Mouse (Mus musculus) hindbrain, embryonic 13.5 days (tissue): ENCODE measurements at regions not wholly inside any gene's neighbourhood (a gene's known extent, or its start where the extent isn't known, plus 50 kb on each side); places are given as distances from the start of the nearest gene placed in this dataset.

Experiments used
- ATAC-seq: fragments of 200-750 bp; cut with Nextera tagmentation; 2 replicates; pipeline ENCODE4 v1.8.0; 2017; ENCODE audit warnings: moderate TSS enrichment; ENCODE audit not compliant: low FRiP score
- H3K27ac ChIP-seq: fragments of 300-500 bp; sonication (generic); 2 replicates; pipeline ENCODE4 v1.5.1; 2015; ENCODE audit warnings: inconsistent platforms, mild to moderate bottlenecking, moderate library complexity
- H3K27me3 ChIP-seq: fragments of 300-500 bp; sonication (generic); 2 replicates; pipeline ENCODE4 v1.6.1; 2015; ENCODE audit warnings: mild to moderate bottlenecking, inconsistent platforms
- H3K36me3 ChIP-seq: fragments of 300-500 bp; sonication (generic); 2 replicates; pipeline ENCODE4 v1.6.1; 2015; ENCODE audit warnings: mild to moderate bottlenecking, inconsistent platforms
- H3K4me1 ChIP-seq: fragments of 300-500 bp; sonication (generic); replicated peaks from 2 replicates; pipeline ENCODE4 v1.6.1; 2015; ENCODE audit warnings: inconsistent platforms
- H3K4me2 ChIP-seq: fragments of 300-500 bp; sonication (generic); 2 replicates; pipeline ENCODE4 v1.6.1; 2015; ENCODE audit warnings: inconsistent platforms, mild to moderate bottlenecking, moderate library complexity
- H3K4me3 ChIP-seq: fragments of 300-500 bp; sonication (generic); 2 replicates; pipeline ENCODE4 v1.5.1; 2015; ENCODE audit warnings: mild to moderate bottlenecking, inconsistent platforms
- H3K9ac ChIP-seq: fragments of 300-500 bp; sonication (generic); 2 replicates; pipeline ENCODE4 v1.6.1; 2015; ENCODE audit warnings: mild to moderate bottlenecking, inconsistent platforms
- H3K9me3 ChIP-seq: fragments of 300-500 bp; sonication (generic); 2 replicates; pipeline ENCODE4 v1.6.1; 2016; ENCODE audit warnings: inconsistent platforms
- WGBS: fragments of 180-500 bp; shearing (Covaris S2); methylation state at CpG from one replicate; pipeline ENCODE4 v1.1.7; 2015; 5-methylcytosine and 5-hydroxymethylcytosine counted together

GRCm38 (mm10) chr6:100176914-100177560 is 110.2 kb downstream of the Rybp start:
- Histone ChIP-seq H3K9me3 (no peaks in the 10 kb centered on the region), H3K4me3 (no peak overlapping the region), H3K36me3 (no peaks in the 10 kb centered on the region), H3K27ac (no peak overlapping the region), H3K9ac (no peak overlapping the region), H3K4me2 (no peak overlapping the region), H3K4me1 (no peaks in the 10 kb centered on the region), H3K27me3 (peaks cover 26% of the 10 kb centered on the region)
- no peak for ATAC-seq
- WGBS = 81% methylated on average over 11 of the region's 11 CpGs

DNA sequence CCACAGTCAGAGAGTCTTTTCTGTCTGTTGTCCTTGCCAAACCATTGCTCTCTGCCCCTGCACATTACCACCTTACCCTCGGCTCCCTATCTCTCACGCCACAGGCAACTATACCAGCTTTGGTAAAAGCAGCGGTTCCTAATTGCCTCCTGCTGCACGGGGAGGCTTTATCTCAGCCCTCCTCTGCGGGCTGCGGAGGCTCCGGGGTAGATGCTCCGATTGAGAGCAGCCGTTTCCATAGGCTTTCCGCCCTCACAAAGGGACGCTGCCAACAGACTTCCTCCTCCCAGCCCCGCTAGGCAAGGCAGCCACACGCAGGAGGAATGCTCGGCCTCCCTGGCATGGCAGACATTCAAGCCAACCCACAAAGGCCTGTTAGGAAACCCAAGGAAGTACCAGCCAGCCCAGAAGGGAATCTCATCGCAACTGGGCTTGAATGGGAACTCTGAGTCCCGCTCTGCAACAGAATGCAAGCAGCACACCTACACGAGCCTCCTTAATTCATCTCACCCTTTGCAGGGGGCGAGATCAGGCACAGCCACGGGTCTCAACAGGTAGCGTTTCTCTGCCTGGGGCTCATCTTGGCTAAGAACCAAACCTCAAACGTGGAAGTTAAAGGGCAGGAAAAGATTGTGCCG is 116.5 kb downstream of the Rybp start:
- Histone ChIP-seq H3K4me1 (peaks cover 16% of the 10 kb centered on the region), H3K4me3 (no peak overlapping the region), H3K9me3 (no peaks in the 10 kb centered on the region), H3K27me3 (peaks cover 43% of the 10 kb centered on the region), H3K36me3 (no peaks in the 10 kb centered on the region), H3K9ac (peak overlapping the region; percentile 44), H3K27ac (no peak overlapping the region), H3K4me2 (peak overlapping the region; percentile 37)
- WGBS = 7% methylated on average over 22 of the region's 22 CpGs
- no peak for ATAC-seq

GRCm38 (mm10) chr6:100167321-100167720 is 120.0 kb downstream of the Rybp start:
- ATAC-seq = no peak
- Histone ChIP-seq H3K4me2 (no peak overlapping the region), H3K9ac (no peak overlapping the region), H3K9me3 (no peaks in the 10 kb centered on the region), H3K27me3 (peaks cover 48% of the 10 kb centered on the region), H3K4me1 (peaks cover 37% of the 10 kb centered on the region), H3K4me3 (no peak overlapping the region), H3K27ac (no peak overlapping the region), H3K36me3 (no peaks in the 10 kb centered on the region)
- 46% methylated on average over 5 of the region's 5 CpGs for WGBS

GRCm38 (mm10) chr6:100165746-100166145 is 121.5 kb downstream of the Rybp start:
- Histone ChIP-seq H3K9me3 (no peaks in the 10 kb centered on the region), H3K4me3 (no peak overlapping the region), H3K27ac (no peak overlapping the region), H3K27me3 (peaks cover 46% of the 10 kb centered on the region), H3K9ac (no peak overlapping the region), H3K36me3 (no peaks in the 10 kb centered on the region), H3K4me2 (no peak overlapping the region), H3K4me1 (peaks cover 36% of the 10 kb centered on the region)
- WGBS = 87% methylated on average over 3 of the region's 3 CpGs
- no peak for ATAC-seq

DNA sequence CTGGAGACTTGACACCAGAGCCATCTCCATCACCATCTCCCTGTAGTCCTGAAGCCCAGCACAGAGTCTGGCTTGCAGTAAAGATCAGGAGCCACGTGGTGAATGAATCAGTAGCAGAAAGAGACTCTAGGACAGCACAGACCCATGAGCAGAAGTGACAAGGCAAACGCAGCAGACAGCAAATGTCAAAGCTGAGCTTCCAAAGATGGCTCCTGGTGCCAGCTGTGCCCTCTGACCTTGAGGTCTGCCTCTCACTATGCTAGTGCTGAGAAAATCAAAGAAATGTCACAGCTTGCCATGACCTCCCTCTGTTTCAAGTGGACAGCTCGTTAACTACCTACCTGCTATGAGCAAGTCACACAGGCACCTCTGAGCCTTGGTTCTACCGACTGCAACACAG is 123.1 kb downstream of the Rybp start:
- ATAC-seq = no peak
- H3K9me3 ChIP-seq = no peaks in the 10 kb centered on the region
- no peaks in the 10 kb centered on the region for H3K36me3 ChIP-seq
- no peak overlapping the region for H3K9ac ChIP-seq
- no peak overlapping the region for H3K4me2 ChIP-seq
- WGBS = 35% methylated on average over 4 of the region's 4 CpGs
- no peak overlapping the region for H3K4me3 ChIP-seq
- no peak overlapping the region for H3K27ac ChIP-seq
- peaks cover 43% of the 10 kb centered on the region for H3K27me3 ChIP-seq
- H3K4me1 ChIP-seq = peaks cover 32% of the 10 kb centered on the region

GRCm38 (mm10) chr6:100163814-100164130 is 123.5 kb downstream of the Rybp start:
- Histone ChIP-seq H3K4me1 (peaks cover 35% of the 10 kb centered on the region), H3K9ac (0 out of 2 replicates have a peak overlapping the region, but pooled peaks have one; percentile 24), H3K9me3 (no peaks in the 10 kb centered on the region), H3K27ac (0 out of 2 replicates have a peak overlapping the region, but pooled peaks have one; percentile 40), H3K4me3 (no peak overlapping the region), H3K27me3 (peaks cover 46% of the 10 kb centered on the region), H3K36me3 (no peaks in the 10 kb centered on the region), H3K4me2 (peak overlapping the region; percentile 43; the same call in 1 of the 2 replicates)
- ATAC-seq = no peak
- 40% methylated on average over 5 of the region's 5 CpGs for WGBS

DNA sequence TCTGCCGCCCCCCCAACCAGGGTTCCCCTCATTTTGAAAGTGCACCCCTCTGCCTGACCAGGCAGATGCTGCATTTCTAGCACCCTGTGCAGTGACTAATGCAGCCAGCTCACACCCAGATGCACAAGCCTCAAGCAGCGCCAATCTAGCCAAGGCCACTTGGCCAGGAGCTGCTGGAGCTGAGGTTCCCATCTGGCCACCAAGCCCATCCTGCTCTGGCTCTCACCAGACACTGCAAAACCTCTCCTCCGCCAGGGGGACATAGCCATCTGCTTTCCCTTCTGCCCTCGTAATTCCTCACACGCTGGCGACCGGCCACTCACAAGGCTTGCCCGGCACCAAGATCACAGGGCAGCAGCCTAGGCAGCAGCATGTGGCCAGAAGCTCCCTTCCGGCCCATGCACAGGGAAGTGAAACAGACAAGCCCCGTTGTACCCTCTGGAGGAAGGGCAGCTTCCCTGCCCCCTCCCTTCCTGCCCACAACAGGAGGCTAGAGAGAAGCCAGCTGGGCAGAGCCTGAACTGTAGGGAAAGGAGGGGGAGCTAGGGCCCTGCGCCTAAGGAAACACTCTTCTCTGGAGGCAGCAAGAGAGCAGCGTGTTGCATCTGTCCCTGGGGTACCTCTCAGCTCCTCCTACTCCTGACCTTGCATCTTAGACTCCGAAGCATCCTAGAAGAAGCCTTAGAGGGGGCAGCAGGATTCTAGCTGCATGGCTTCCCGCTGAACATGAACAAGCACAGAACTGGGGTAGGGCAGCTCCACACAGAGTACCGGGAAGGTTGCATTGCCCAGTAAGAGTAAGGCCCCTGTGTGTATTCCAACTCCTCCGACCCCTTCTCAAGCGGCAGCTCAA is 124.1 kb downstream of the Rybp start:
- Histone ChIP-seq H3K9ac (0 out of 2 replicates have a peak overlapping the region, but pooled peaks have one; percentile 24), H3K27me3 (peaks cover 42% of the 10 kb centered on the region), H3K4me2 (peak overlapping the region; percentile 43), H3K36me3 (no peaks in the 10 kb centered on the region), H3K9me3 (no peaks in the 10 kb centered on the region), H3K27ac (peak overlapping the region; percentile 40; the same call in 1 of the 2 replicates), H3K4me1 (peaks cover 36% of the 10 kb centered on the region), H3K4me3 (no peak overlapping the region)
- peak; percentile 88 for ATAC-seq
- 13% methylated on average over 17 of the region's 17 CpGs for WGBS

DNA sequence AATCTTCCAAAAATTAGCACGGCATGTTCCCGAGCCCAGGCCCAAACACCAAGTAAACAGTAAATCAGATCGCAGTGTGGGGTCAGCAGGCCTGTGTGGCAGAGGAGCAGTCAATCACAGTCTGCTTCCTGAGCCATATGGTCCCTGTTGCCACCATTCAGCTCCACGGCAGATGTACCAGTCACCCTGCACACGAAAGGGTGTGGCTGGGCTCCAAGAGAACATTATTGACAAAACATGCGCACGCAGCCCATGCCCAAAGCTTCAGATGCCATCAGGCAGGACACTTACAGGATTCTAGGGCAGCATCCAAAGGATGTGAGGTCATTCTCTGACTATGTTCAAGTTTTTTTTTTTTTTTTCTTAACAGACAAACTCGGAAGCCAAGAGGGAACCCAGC is 126.6 kb downstream of the Rybp start:
- Histone ChIP-seq H3K9ac (no peak overlapping the region), H3K27ac (no peak overlapping the region), H3K36me3 (no peaks in the 10 kb centered on the region), H3K4me2 (no peak overlapping the region), H3K4me1 (peaks cover 53% of the 10 kb centered on the region), H3K9me3 (no peaks in the 10 kb centered on the region), H3K27me3 (peaks cover 40% of the 10 kb centered on the region), H3K4me3 (no peak overlapping the region)
- ATAC-seq = no peak
- WGBS = 45% methylated on average over 8 of the region's 8 CpGs

GRCm38 (mm10) chr6:100159817-100160216 is 127.5 kb downstream of the Rybp start:
- 79% methylated on average over 4 of the region's 4 CpGs for WGBS
- Histone ChIP-seq H3K4me1 (peaks cover 60% of the 10 kb centered on the region), H3K4me3 (no peak overlapping the region), H3K9me3 (no peaks in the 10 kb centered on the region), H3K36me3 (no peaks in the 10 kb centered on the region), H3K27ac (no peak overlapping the region), H3K9ac (no peak overlapping the region), H3K4me2 (no peak overlapping the region), H3K27me3 (peaks cover 48% of the 10 kb centered on the region)
- no peak for ATAC-seq

GRCm38 (mm10) chr6:100159246-100159645 is 128.0 kb downstream of the Rybp start:
- H3K9me3 ChIP-seq = no peaks in the 10 kb centered on the region
- no peaks in the 10 kb centered on the region for H3K36me3 ChIP-seq
- peaks cover 59% of the 10 kb centered on the region for H3K4me1 ChIP-seq
- no peak overlapping the region for H3K27ac ChIP-seq
- no peak overlapping the region for H3K4me3 ChIP-seq
- H3K9ac ChIP-seq = no peak overlapping the region
- WGBS = 23% methylated on average over 1 of the region's 1 CpGs
- H3K27me3 ChIP-seq = peaks cover 49% of the 10 kb centered on the region
- ATAC-seq = no peak
- no peak overlapping the region for H3K4me2 ChIP-seq

DNA sequence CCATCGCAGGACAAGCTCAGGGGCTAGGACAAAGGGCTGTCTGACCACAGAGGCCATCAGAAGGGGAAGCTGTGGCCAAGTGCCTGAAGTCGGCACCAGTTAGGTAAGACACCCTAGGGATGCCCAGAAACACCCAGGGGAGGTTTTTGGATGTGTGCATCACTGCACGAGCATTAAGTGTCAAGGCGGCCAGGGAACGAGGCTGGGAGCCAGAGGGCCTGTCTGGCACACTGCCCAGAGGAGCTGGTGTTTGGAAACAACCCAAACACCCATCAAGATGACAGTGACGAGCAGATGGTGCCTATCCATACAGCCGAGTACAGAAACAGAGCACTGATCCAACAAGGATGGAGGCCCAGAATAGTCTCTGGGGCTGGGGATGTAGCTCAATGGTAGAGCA is 130.0 kb downstream of the Rybp start:
- Histone ChIP-seq H3K9me3 (no peaks in the 10 kb centered on the region), H3K4me1 (peaks cover 39% of the 10 kb centered on the region), H3K36me3 (no peaks in the 10 kb centered on the region), H3K27me3 (peaks cover 44% of the 10 kb centered on the region), H3K4me2 (no peak overlapping the region), H3K4me3 (no peak overlapping the region), H3K9ac (no peak overlapping the region), H3K27ac (no peak overlapping the region)
- ATAC-seq = peak; percentile 52
- WGBS = 26% methylated on average over 7 of the region's 7 CpGs

DNA sequence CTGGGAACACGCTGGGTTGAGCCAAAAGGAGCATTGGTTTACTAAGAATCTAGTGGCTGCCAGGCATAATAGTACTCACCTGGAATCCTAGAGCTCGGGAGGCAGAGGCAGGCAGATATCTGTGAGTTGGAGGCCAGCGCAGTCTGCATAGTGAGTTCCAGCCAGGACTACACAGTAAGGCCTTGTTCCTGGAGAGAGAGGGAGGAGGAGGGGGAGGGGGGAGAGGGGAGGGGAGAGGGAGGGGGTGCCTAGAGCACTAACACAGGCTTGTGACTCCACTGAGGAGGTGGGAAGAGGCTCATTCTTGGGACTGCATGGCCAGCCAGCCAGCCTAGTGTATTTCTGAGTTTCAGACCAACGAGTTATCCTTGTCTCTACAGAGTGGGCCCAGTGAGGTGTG is 131.1 kb downstream of the Rybp start:
- Histone ChIP-seq H3K9me3 (no peaks in the 10 kb centered on the region), H3K4me1 (peaks cover 32% of the 10 kb centered on the region), H3K27ac (peak overlapping the region; percentile 48; the same call in 1 of the 2 replicates), H3K4me3 (no peak overlapping the region), H3K27me3 (peaks cover 42% of the 10 kb centered on the region), H3K9ac (no peak overlapping the region), H3K4me2 (no peak overlapping the region), H3K36me3 (no peaks in the 10 kb centered on the region)
- 0 out of 2 replicates have a peak, but pooled peaks have one; percentile 47 for ATAC-seq
- WGBS = 61% methylated on average over 4 of the region's 4 CpGs
